Mouse (Mus musculus) embryonic facial prominence, embryonic 12.5 days (tissue): ENCODE measurements around the gene Cpsf3. TPM values are rescaled to one million over a fixed set of nuclear protein-coding genes. Genes with fewer than 3 reads are reported as not detected.

Experiments
- ATAC-seq: fragments of 200-750 bp; cut with Nextera tagmentation; 2 replicates; pipeline ENCODE4 v1.8.0; 2017; ENCODE audit not compliant: insufficient number of reproducible peaks, insufficient read depth, low FRiP score, low TSS enrichment
- H3K27ac ChIP-seq: fragments of 300-500 bp; sonication (generic); 2 replicates; pipeline ENCODE4 v1.5.1; 2016; ENCODE audit warnings: mild to moderate bottlenecking
- H3K27me3 ChIP-seq: fragments of 300-500 bp; sonication (generic); 2 replicates; pipeline ENCODE4 v1.6.1; 2016; ENCODE audit warnings: mild to moderate bottlenecking, moderate library complexity
- H3K36me3 ChIP-seq: fragments of 300-500 bp; sonication (generic); 2 replicates; pipeline ENCODE4 v1.6.1; 2016; ENCODE audit warnings: mild to moderate bottlenecking
- H3K4me1 ChIP-seq: fragments of 300-500 bp; sonication (generic); 2 replicates; pipeline ENCODE4 v1.6.1; 2016
- H3K4me2 ChIP-seq: fragments of 300-500 bp; sonication (generic); replicated peaks from 2 replicates; pipeline ENCODE4 v1.6.1; 2016; ENCODE audit warnings: mild to moderate bottlenecking, moderate library complexity
- H3K4me3 ChIP-seq: fragments of 300-500 bp; sonication (generic); 2 replicates; pipeline ENCODE4 v1.5.1; 2016; ENCODE audit warnings: mild to moderate bottlenecking
- H3K9ac ChIP-seq: fragments of 300-500 bp; sonication (generic); 2 replicates; pipeline ENCODE4 v1.6.1; 2016; ENCODE audit warnings: mild to moderate bottlenecking, moderate library complexity
- H3K9me3 ChIP-seq: fragments of 300-500 bp; sonication (generic); 2 replicates; pipeline ENCODE4 v1.6.1; 2016; ENCODE audit warnings: mild to moderate bottlenecking, moderate library complexity
- WGBS: fragments of 180-500 bp; shearing (Covaris S2); methylation state at CpG from one replicate; pipeline ENCODE4 v1.1.7; 2016; 5-methylcytosine and 5-hydroxymethylcytosine counted together
- polyA plus RNA-seq: library from polyadenylated mRNA; unstranded; fragments of >200 nt; fragmentation: Nextera tagmentation; extraction: Ambion mirVana; gene quantifications from 2 replicates; pipeline ENCODE4 v1.2.1, GENCODE M21; 2016

Gene Cpsf3
- polyA plus RNA-seq, 1 experiment from 2014 or later, result 124 TPM

- Histone ChIP-seq H3K4me1 (no peaks in the 10 kb centered on the region), H3K9ac (no peak overlapping the region), H3K4me3 (no peak overlapping the region), H3K27ac (no peak overlapping the region), H3K36me3 (peaks cover 79% of the 10 kb centered on the region), H3K4me2 (no peak overlapping the region), H3K27me3 (no peaks in the 10 kb centered on the region), H3K9me3 (no peaks in the 10 kb centered on the region)
- WGBS, result 77% methylated on average over 2 of the region's 2 CpGs
- ATAC-seq, result peak; percentile 57
Measured at GRCm38 (mm10) chr12:21266784-21267098, 18.4 kb upstream of the Cpsf3 start.

GRCm38 (mm10) chr12:21268083-21268616 is 17.0 kb upstream of the Cpsf3 start:
- Histone ChIP-seq H3K27ac (no peak overlapping the region), H3K4me1 (no peaks in the 10 kb centered on the region), H3K4me3 (no peak overlapping the region), H3K27me3 (no peaks in the 10 kb centered on the region), H3K9ac (no peak overlapping the region), H3K9me3 (no peaks in the 10 kb centered on the region), H3K4me2 (no peak overlapping the region), H3K36me3 (peaks cover 81% of the 10 kb centered on the region)
- ATAC-seq, result no peak
- WGBS, result 93% methylated on average over 8 of the region's 8 CpGs

- WGBS, result 80% methylated on average over 7 of the region's 7 CpGs
- H3K36me3 ChIP-seq, result peaks cover 39% of the 10 kb centered on the region
- H3K27ac ChIP-seq, result no peak overlapping the region
- no peak overlapping the region for H3K9ac ChIP-seq
- H3K4me3 ChIP-seq, result no peak overlapping the region
- no peak overlapping the region for H3K4me2 ChIP-seq
- ATAC-seq, result no peak
- no peaks in the 10 kb centered on the region for H3K27me3 ChIP-seq
- H3K9me3 ChIP-seq, result no peaks in the 10 kb centered on the region
- no peaks in the 10 kb centered on the region for H3K4me1 ChIP-seq
Measured at GRCm38 (mm10) chr12:21274446-21274845, 10.7 kb upstream of the Cpsf3 start.

- H3K27me3 ChIP-seq, result no peaks in the 10 kb centered on the region
- no peak overlapping the region for H3K4me2 ChIP-seq
- 88% methylated on average over 1 of the region's 1 CpGs for WGBS
- no peak for ATAC-seq
- H3K9me3 ChIP-seq, result no peaks in the 10 kb centered on the region
- H3K36me3 ChIP-seq, result peaks cover 14% of the 10 kb centered on the region
- no peaks in the 10 kb centered on the region for H3K4me1 ChIP-seq
- no peak overlapping the region for H3K27ac ChIP-seq
- no peak overlapping the region for H3K9ac ChIP-seq
- H3K4me3 ChIP-seq, result no peak overlapping the region
Measured at GRCm38 (mm10) chr12:21277352-21277864, 7.8 kb upstream of the Cpsf3 start.

GRCm38 (mm10) chr12:21285508-21286242 is 484 bp downstream of the Cpsf3 start:
- peak overlapping the region; percentile 66 for H3K4me2 ChIP-seq
- H3K9ac ChIP-seq, result peak overlapping the region; percentile 83
- no peaks in the 10 kb centered on the region for H3K9me3 ChIP-seq
- peaks cover 13% of the 10 kb centered on the region for H3K36me3 ChIP-seq
- peak overlapping the region; percentile 92 for H3K27ac ChIP-seq
- ATAC-seq, result no peak; the same call in 1 of the 2 replicates
- no peaks in the 10 kb centered on the region for H3K27me3 ChIP-seq
- 1% methylated on average over 47 of the region's 47 CpGs for WGBS
- H3K4me1 ChIP-seq, result peaks cover 12% of the 10 kb centered on the region
- H3K4me3 ChIP-seq, result peak overlapping the region; percentile 77

- H3K36me3 ChIP-seq, result peaks cover 17% of the 10 kb centered on the region
- peak within 1 kb of the TSS; percentile 92 for H3K27ac ChIP-seq
- H3K27me3 ChIP-seq, result no peaks in the 10 kb centered on the region
- H3K9me3 ChIP-seq, result no peaks in the 10 kb centered on the region
- peak within 1 kb of the TSS; percentile 83 for H3K9ac ChIP-seq
- H3K4me1 ChIP-seq, result peaks cover 12% of the 10 kb centered on the region
- peak within 1 kb of the TSS; percentile 77 for H3K4me3 ChIP-seq
- WGBS, result under 1% methylated on average over 28 of the region's 28 CpGs
- peak within 1 kb of the TSS; percentile 66 for H3K4me2 ChIP-seq
- peak; percentile 95 for ATAC-seq
Measured at GRCm38 (mm10) chr12:21286243-21286622, 1.0 kb downstream of the Cpsf3 start, which contains the start of gene Itgb1bp1. Gene Itgb1bp1, minus strand, starts transcription at chr12:21286284.

- H3K4me3 ChIP-seq, result peak overlapping the region; percentile 77
- H3K27me3 ChIP-seq, result no peaks in the 10 kb centered on the region
- H3K9ac ChIP-seq, result peak overlapping the region; percentile 83
- no peak for ATAC-seq
- H3K27ac ChIP-seq, result peak overlapping the region; percentile 92
- H3K4me2 ChIP-seq, result peak overlapping the region; percentile 66
- peaks cover 25% of the 10 kb centered on the region for H3K36me3 ChIP-seq
- WGBS, result 38% methylated on average over 18 of the region's 18 CpGs
- peaks cover 12% of the 10 kb centered on the region for H3K4me1 ChIP-seq
- no peaks in the 10 kb centered on the region for H3K9me3 ChIP-seq
Measured at GRCm38 (mm10) chr12:21286712-21287650, 1.8 kb downstream of the Cpsf3 start.

GRCm38 (mm10) chr12:21288716-21289395 is 3.7 kb downstream of the Cpsf3 start:
- no peak for ATAC-seq
- Histone ChIP-seq H3K36me3 (peaks cover 43% of the 10 kb centered on the region), H3K4me3 (no peak overlapping the region), H3K9me3 (no peaks in the 10 kb centered on the region), H3K27me3 (no peaks in the 10 kb centered on the region), H3K27ac (no peak overlapping the region), H3K4me2 (no peak overlapping the region), H3K9ac (no peak overlapping the region), H3K4me1 (peaks cover 12% of the 10 kb centered on the region)
- 95% methylated on average over 3 of the region's 3 CpGs for WGBS

- peaks cover 12% of the 10 kb centered on the region for H3K4me1 ChIP-seq
- no peak for ATAC-seq
- no peaks in the 10 kb centered on the region for H3K9me3 ChIP-seq
- H3K4me2 ChIP-seq, result no peak overlapping the region
- WGBS, result 87% methylated on average over 6 of the region's 6 CpGs
- no peak overlapping the region for H3K4me3 ChIP-seq
- H3K9ac ChIP-seq, result no peak overlapping the region
- H3K27me3 ChIP-seq, result no peaks in the 10 kb centered on the region
- H3K36me3 ChIP-seq, result peaks cover 51% of the 10 kb centered on the region
- H3K27ac ChIP-seq, result no peak overlapping the region
Measured at GRCm38 (mm10) chr12:21289651-21290050, 4.5 kb downstream of the Cpsf3 start.

GRCm38 (mm10) chr12:21298856-21299255 is 13.7 kb downstream of the Cpsf3 start:
- 93% methylated on average over 11 of the region's 11 CpGs for WGBS
- H3K27ac ChIP-seq, result no peak overlapping the region
- H3K4me2 ChIP-seq, result no peak overlapping the region
- H3K36me3 ChIP-seq, result peaks cover 82% of the 10 kb centered on the region
- no peaks in the 10 kb centered on the region for H3K27me3 ChIP-seq
- H3K4me1 ChIP-seq, result no peaks in the 10 kb centered on the region
- H3K4me3 ChIP-seq, result no peak overlapping the region
- no peaks in the 10 kb centered on the region for H3K9me3 ChIP-seq
- H3K9ac ChIP-seq, result no peak overlapping the region
- ATAC-seq, result no peak

GRCm38 (mm10) chr12:21301324-21301723 is 16.1 kb downstream of the Cpsf3 start:
- Histone ChIP-seq H3K4me3 (no peak overlapping the region), H3K36me3 (peaks cover 79% of the 10 kb centered on the region)
- 94% methylated on average over 7 of the region's 7 CpGs for WGBS

More at GRCm38 (mm10) chr12:21301324-21301723, 16.1 kb downstream of the Cpsf3 start:
- Histone ChIP-seq H3K27ac (no peak overlapping the region), H3K9me3 (no peaks in the 10 kb centered on the region), H3K27me3 (no peaks in the 10 kb centered on the region), H3K4me2 (no peak overlapping the region), H3K4me1 (no peaks in the 10 kb centered on the region), H3K9ac (no peak overlapping the region)
- no peak for ATAC-seq
